Mouse (Mus musculus): ENCODE measurements at regions not wholly inside any gene's neighbourhood (a gene's known extent, or its start where the extent isn't known, plus 50 kb on each side); places are given as distances from the start of the nearest gene placed in this dataset.

DNA sequence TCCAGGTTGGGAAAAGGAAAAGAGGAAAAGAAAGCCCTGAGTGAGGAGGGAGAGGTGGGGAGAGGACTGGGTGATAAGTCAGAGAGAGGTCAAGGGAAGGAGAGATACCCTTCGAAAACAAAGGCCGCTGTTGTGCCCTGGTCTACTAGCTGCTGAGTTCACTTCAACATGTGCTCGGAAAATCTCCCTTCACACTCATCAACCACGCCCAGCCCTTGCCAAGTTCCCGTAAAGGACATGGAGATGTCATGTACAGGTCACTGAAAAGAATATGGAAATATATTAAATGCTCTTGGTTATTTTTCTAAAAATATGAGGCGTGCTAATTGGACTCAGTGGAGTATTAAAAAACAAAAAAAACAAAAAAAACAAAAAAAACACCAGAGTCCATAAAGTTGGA lies 359.5 kb upstream of the Actbl2 start:
- TF ChIP-seq MEF2A (IDR thresholded peaks at IDR 0.05; ENCODE audit: extremely low read depth, insufficient replicate concordance, low read depth, low read length, poor library complexity, severe bottlenecking) = no peak
- no peak for TF ChIP-seq USF2 (IDR thresholded peaks at IDR 0.05; ENCODE audit: borderline replicate concordance in 1 of 2, insufficient read depth in 1 of 2, low read depth in 1 of 2, low read length in 2 of 2)
- TF ChIP-seq POLR2AphosphoS2 (IDR thresholded peaks at IDR 0.05; ENCODE audit: low read length) = no peak
- TF ChIP-seq JUND (IDR thresholded peaks at IDR 0.05; ENCODE audit: low read depth, low read length) = no peak
- TF ChIP-seq USF1 (IDR thresholded peaks at IDR 0.05; ENCODE audit: low read depth, low read length) = no peak
- no peak for TF ChIP-seq UBTF (IDR thresholded peaks at IDR 0.05; ENCODE audit: borderline replicate concordance, insufficient read depth, low read depth, low read length)
- TF ChIP-seq MXI1 (IDR thresholded peaks at IDR 0.05; ENCODE audit: low read depth, low read length) = no peak
- no peak for TF ChIP-seq TCF12 (IDR thresholded peaks at IDR 0.05; ENCODE audit: low read depth, low read length)
- Histone ChIP-seq H3K36me3 (ENCODE audit: control insufficient read depth in 1 of 2, insufficient read depth in 2 of 2, low read length in 2 of 2) (no peaks in the 10 kb centered on the region), H3K27me3 (ENCODE audit: control insufficient read depth in 1 of 2, insufficient read depth in 2 of 2, low read length in 2 of 2) (no peaks in the 10 kb centered on the region), H3K4me3 (ENCODE audit: control insufficient read depth in 1 of 2, insufficient read depth in 1 of 2, low read depth in 2 of 2, low read length in 2 of 2) (no peak overlapping the region), H3K9ac (ENCODE audit: control insufficient read depth, low read depth, low read length, poor library complexity, severe bottlenecking) (no peak overlapping the region), H3K4me1 (ENCODE audit: control insufficient read depth in 1 of 2, insufficient read depth in 2 of 2, low read length in 2 of 2) (no peaks in the 10 kb centered on the region), H3K9me3 (replicated peaks; ENCODE audit: insufficient read depth, low read length) (no peaks in the 10 kb centered on the region), H3K79me2 (ENCODE audit: control insufficient read depth, insufficient read depth, low read length, poor library complexity) (no peaks in the 10 kb centered on the region), H3K27ac (ENCODE audit: control insufficient read depth, low read depth, low read length) (no peak overlapping the region)
- no peak for DNase-seq (ENCODE audit: low read depth, low spot score)

DNA sequence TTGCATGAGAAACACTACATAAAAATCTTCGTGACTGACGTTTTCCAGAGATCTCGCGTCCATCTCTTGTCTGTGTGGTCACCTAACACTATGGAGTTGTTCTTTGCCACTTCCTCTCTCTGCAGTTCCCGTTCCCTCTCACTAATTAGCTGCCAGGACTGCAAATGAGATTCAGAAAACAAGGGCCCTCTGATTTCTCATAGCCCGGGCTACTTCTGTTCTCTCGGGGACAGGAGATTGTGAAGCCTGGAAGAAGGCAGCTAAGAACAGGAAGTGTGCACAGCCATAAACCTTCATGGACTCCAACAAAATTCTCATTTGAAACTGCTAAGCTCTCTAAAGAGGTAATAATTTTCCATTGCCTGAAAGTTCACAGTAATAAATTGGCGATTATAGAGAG lies 358.9 kb upstream of the Actbl2 start:
- H3K9ac ChIP-seq (ENCODE audit: control insufficient read depth, low read depth, low read length, poor library complexity, severe bottlenecking) = no peak overlapping the region
- no peaks in the 10 kb centered on the region for H3K9me3 ChIP-seq (replicated peaks; ENCODE audit: insufficient read depth, low read length)
- H3K36me3 ChIP-seq (ENCODE audit: control insufficient read depth in 1 of 2, insufficient read depth in 2 of 2, low read length in 2 of 2) = no peaks in the 10 kb centered on the region
- no peak for DNase-seq (ENCODE audit: low read depth, low spot score)
- H3K79me2 ChIP-seq (ENCODE audit: control insufficient read depth, insufficient read depth, low read length, poor library complexity) = no peaks in the 10 kb centered on the region
- no peak overlapping the region for H3K4me3 ChIP-seq (ENCODE audit: control insufficient read depth in 1 of 2, insufficient read depth in 1 of 2, low read depth in 2 of 2, low read length in 2 of 2)
- H3K4me1 ChIP-seq (ENCODE audit: control insufficient read depth in 1 of 2, insufficient read depth in 2 of 2, low read length in 2 of 2) = no peaks in the 10 kb centered on the region
- TF ChIP-seq POLR2AphosphoS2 (IDR thresholded peaks at IDR 0.05; ENCODE audit: low read length) (no peak), ZC3H11A (IDR thresholded peaks at IDR 0.05; ENCODE audit: low read depth, low read length) (no peak), NELFE (IDR thresholded peaks at IDR 0.05; ENCODE audit: low read depth, low read length) (no peak), GABPA (IDR thresholded peaks at IDR 0.05; ENCODE audit: low read depth, low read length) (no peak), EP300 (IDR thresholded peaks at IDR 0.05; ENCODE audit: low read depth in 1 of 2, low read length in 2 of 2) (no peak), MYC (IDR thresholded peaks at IDR 0.05; ENCODE audit: low read depth, low read length) (no peak), TAL1 (IDR thresholded peaks at IDR 0.05; ENCODE audit: low read length) (no peak), E2F4 (IDR thresholded peaks at IDR 0.05; ENCODE audit: borderline replicate concordance, low read depth, low read length) (no peak), MAFK (IDR thresholded peaks at IDR 0.05; ENCODE audit: borderline replicate concordance, low read depth, low read length) (no peak), CHD2 (IDR thresholded peaks at IDR 0.05; ENCODE audit: low read length) (no peak), TCF12 (IDR thresholded peaks at IDR 0.05; ENCODE audit: low read depth, low read length) (no peak), NRF1 (IDR thresholded peaks at IDR 0.05; ENCODE audit: insufficient read depth, low read depth, low read length, poor library complexity, severe bottlenecking) (no peak), POLR2A (IDR thresholded peaks at IDR 0.05; ENCODE audit: control insufficient read depth in 1 of 2, insufficient read depth in 1 of 2, low read depth in 1 of 2, low read length in 2 of 2, poor library complexity in 1 of 2) (no peak)
- H3K27me3 ChIP-seq (ENCODE audit: control insufficient read depth in 1 of 2, insufficient read depth in 2 of 2, low read length in 2 of 2) = no peaks in the 10 kb centered on the region
- H3K27ac ChIP-seq (ENCODE audit: control insufficient read depth, low read depth, low read length) = no peak overlapping the region
